Mouse (Mus musculus) intestine, postnatal 0 days (tissue): Measurements from ENCODE around the gene Grifin. TPM values are rescaled to one million over a fixed set of nuclear protein-coding genes. Genes with fewer than 3 reads are reported as not detected.

ENCODE experiments used
- ATAC-seq: fragments of 200-750 bp; cut with Nextera tagmentation; 2 replicates; pipeline ENCODE4 v1.8.0; 2017; ENCODE audit warnings: mild to moderate bottlenecking, moderate TSS enrichment, moderate library complexity
- H3K27ac ChIP-seq: fragments of 300-500 bp; sonication (generic); 2 replicates; pipeline ENCODE4 v1.5.1; 2014; ENCODE audit warnings: mild to moderate bottlenecking, low read depth, low read length, moderate library complexity
- H3K27me3 ChIP-seq: fragments of 300-500 bp; sonication (generic); replicated peaks from 2 replicates; pipeline ENCODE4 v1.6.1; 2014; ENCODE audit warnings: low read length, mixed read lengths; ENCODE audit not compliant: control insufficient read depth, insufficient read depth
- H3K36me3 ChIP-seq: fragments of 300-500 bp; sonication (generic); 2 replicates; pipeline ENCODE4 v1.6.1; 2014; ENCODE audit warnings: mild to moderate bottlenecking, moderate library complexity; ENCODE audit not compliant: control insufficient read depth, insufficient read depth
- H3K4me1 ChIP-seq: fragments of 300-500 bp; sonication (generic); replicated peaks from 2 replicates; pipeline ENCODE4 v1.6.1; 2014; ENCODE audit warnings: antibody characterized with exemption, low read length, mixed read lengths; ENCODE audit not compliant: control insufficient read depth, insufficient read depth
- H3K4me2 ChIP-seq: fragments of 300-500 bp; sonication (generic); replicated peaks from 2 replicates; pipeline ENCODE4 v1.6.1; 2014; ENCODE audit warnings: low read depth, mild to moderate bottlenecking, moderate library complexity
- H3K4me3 ChIP-seq: fragments of 300-500 bp; sonication (generic); 2 replicates; pipeline ENCODE4 v1.5.1; 2014; ENCODE audit warnings: low read depth, low read length
- H3K9ac ChIP-seq: fragments of 300-500 bp; sonication (generic); 2 replicates; pipeline ENCODE4 v1.6.1; 2014; ENCODE audit warnings: mild to moderate bottlenecking, low read depth, low read length
- H3K9me3 ChIP-seq: fragments of 300-500 bp; sonication (generic); 2 replicates; pipeline ENCODE4 v1.6.1; 2016; ENCODE audit warnings: mixed run types; ENCODE audit not compliant: control insufficient read depth
- CTCF ChIP-seq: sonication (generic); IDR thresholded peaks from 2 replicates; pipeline ENCODE4 v1.5.1; 2016; ENCODE audit warnings: low read depth, mild to moderate bottlenecking, control low read depth, antibody characterized with exemption, moderate library complexity
- WGBS: fragments of 180-500 bp; shearing (Covaris S2); extraction: QIAGEN DNeasy Blood & Tissue Kit; methylation state at CpG from one replicate; pipeline ENCODE4 v1.1.7; 2014; 5-methylcytosine and 5-hydroxymethylcytosine counted together
- polyA plus RNA-seq: library from polyadenylated mRNA; unstranded; fragments of >200 nt; fragmentation: Nextera tagmentation; extraction: Ambion mirVana; gene quantifications from 2 replicates; pipeline ENCODE4 v1.2.1, GENCODE M21; 2015

The Grifin gene
- polyA plus RNA-seq, 1 experiment from 2014 or later, result 1.5 TPM

DNA sequence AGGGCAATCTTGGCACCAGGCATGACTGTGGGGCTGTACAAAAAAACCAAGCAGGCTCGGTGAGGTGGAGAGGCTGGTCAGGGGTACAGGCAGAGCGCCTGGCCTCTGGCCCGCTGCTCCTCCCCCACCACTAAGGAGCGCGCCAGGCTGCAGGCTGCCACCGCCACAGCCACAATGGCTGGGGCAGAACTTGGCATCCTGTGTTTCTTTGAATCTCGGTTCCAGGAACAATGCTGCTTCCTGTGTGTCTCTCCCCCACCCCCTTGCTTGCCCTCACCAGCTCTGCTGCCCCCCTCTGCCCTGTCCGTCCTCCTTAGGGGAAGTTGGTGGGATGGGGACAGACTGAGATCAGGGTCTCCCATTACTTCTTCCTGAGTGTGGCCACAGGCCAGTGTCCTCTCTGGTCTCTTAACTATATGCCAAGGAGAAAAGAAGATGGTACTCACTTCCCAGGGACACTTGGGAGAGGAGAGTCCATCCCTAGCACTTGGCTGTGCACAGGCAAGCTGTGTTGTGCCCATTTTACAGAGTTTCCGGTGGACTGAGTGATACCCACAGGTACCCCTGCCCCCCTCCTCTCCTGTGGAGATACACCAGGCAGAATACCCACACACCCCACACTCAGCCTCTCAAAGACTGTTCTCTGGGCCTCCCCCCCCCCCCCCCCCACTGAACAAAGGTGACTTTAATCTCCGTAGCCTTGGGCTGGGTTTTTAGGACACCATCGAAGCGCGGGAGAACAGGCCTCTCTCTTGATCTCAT is 44.8 kb upstream of the Grifin start:
- Histone ChIP-seq H3K9me3 (no peaks in the 10 kb centered on the region), H3K36me3 (peaks cover 14% of the 10 kb centered on the region; the same call in 1 of the 2 replicates), H3K27me3 (peaks cover 9% of the 10 kb centered on the region), H3K27ac (peak overlapping the region; percentile 41; the same call in 1 of the 2 replicates), H3K4me3 (peak overlapping the region; percentile 60), H3K4me2 (peak overlapping the region; percentile 89), H3K4me1 (peaks cover 12% of the 10 kb centered on the region), H3K9ac (no peak overlapping the region; the same call in 1 of the 2 replicates)
- WGBS, result 28% methylated on average over 13 of the region's 13 CpGs
- no peak for ATAC-seq
- no peak for TF ChIP-seq CTCF

DNA sequence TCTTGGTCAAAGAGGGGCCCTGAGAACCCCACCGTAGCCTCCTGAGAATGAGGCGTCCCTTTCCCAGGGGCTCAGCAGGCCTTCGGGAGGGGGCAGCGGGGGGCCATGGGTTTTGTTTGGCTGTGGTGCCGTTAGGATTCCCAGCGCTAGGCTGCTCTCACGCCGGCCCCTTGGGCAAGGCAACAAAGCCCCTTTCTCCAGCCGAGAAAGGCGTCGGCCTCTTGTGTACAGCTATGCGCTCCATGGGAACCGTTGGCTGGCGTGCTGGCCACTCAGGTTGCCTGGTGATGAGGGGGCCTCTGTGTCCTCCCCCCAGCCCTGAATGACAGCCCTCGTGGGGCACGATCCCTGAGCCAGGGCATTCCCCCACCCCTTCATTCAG is 43.8 kb upstream of the Grifin start:
- no peak overlapping the region for H3K27ac ChIP-seq
- ATAC-seq, result no peak
- WGBS, result 9% methylated on average over 16 of the region's 16 CpGs
- no peaks in the 10 kb centered on the region for H3K9me3 ChIP-seq
- H3K36me3 ChIP-seq, result peaks cover 4% of the 10 kb centered on the region; the same call in 1 of the 2 replicates
- peak overlapping the region; percentile 60 for H3K4me3 ChIP-seq
- 0 out of 2 replicates have a peak overlapping the region, but pooled peaks have one; percentile 50 for H3K9ac ChIP-seq
- TF ChIP-seq CTCF, result no peak
- H3K4me2 ChIP-seq, result peak overlapping the region; percentile 89
- peaks cover 9% of the 10 kb centered on the region for H3K27me3 ChIP-seq
- H3K4me1 ChIP-seq, result peaks cover 12% of the 10 kb centered on the region

DNA sequence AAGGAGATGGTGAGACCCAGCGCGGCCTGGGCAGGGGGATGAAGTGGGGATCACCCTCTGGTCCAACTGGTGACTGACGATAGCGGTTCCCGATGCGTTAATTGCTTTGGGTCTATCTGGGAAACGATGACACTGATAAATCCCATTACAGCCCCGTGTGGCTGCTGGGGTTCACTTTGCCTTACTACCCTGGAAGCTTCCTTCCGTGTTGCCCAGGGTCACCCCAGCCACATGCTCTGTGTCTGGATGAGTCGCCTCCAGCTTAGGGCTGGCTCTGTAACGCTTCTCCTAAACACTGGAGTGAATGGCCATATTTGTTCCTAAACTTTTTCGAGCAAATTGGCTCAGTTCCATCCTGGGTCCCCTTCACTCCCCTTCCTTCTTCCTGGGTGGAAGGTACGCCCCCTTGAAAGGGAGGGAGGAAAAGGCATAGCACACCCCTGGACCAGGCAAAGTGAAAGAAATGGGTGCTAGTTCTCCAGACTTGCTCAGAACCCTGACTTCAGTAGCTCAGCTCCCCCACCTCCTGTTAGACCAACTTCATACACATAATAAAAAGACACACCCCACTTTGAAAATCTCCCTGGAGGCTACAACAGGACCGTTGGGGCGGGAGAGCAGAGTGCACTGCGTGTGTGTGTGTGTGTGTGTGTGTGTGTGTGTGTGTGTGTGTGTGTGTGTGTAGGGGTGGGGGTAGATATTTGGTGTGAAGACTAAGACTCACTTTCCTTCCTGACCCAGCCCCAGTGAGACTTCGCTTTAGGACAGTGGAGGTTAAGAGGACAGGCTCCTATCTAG is 43.2 kb upstream of the Grifin start:
- Histone ChIP-seq H3K27me3 (peaks cover 9% of the 10 kb centered on the region), H3K4me1 (peaks cover 12% of the 10 kb centered on the region)
- WGBS, result 2% methylated on average over 16 of the region's 17 CpGs

DNA sequence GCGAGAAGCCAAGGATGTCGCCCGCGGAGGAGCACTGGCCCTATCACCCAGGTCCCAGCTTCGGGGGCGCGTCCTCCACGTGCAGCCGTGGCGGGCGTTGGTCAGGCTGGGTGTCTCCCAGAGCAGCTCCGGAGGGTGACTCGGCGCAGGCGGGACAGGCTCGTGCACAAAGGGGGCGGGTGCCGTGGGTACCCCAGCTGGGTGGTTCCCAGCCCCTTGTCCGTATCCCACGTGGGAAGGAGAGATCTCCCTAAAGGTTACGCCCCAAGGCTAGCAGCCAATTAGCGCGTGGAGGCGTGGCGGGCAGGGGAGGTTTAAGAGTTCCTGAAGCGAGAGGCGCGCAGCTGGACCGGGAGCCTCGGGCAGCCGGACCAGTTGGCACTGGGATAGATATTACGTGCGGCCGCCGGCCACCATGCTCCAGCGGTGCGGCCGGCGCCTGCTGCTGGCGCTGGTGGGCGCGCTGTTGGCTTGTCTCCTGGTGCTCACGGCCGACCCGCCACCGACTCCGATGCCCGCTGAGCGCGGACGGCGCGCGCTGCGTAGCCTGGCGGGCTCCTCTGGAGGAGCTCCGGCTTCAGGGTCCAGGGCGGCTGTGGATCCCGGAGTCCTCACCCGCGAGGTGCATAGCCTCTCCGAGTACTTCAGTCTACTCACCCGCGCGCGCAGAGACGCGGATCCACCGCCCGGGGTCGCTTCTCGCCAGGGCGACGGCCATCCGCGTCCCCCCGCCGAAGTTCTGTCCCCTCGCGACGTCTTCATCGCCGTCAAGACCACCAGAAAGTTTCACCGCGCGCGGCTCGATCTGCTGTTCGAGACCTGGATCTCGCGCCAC is 42.3 kb upstream of the Grifin start, which contains the start of gene Lfng:
Lfng (plus strand) TSS at position 320 of the 835 bp plus-strand sequence.
- H3K4me1 ChIP-seq, result peaks cover 12% of the 10 kb centered on the region
- WGBS, result under 1% methylated on average over 76 of the region's 91 CpGs
- TF ChIP-seq CTCF, result peak; percentile 47
- peak within 1 kb of the TSS; percentile 60 for H3K4me3 ChIP-seq
- no peaks in the 10 kb centered on the region for H3K9me3 ChIP-seq
- peaks cover 9% of the 10 kb centered on the region for H3K27me3 ChIP-seq
- peak within 1 kb of the TSS; percentile 50 for H3K9ac ChIP-seq
- peak; percentile 32 for ATAC-seq
- peak within 1 kb of the TSS; percentile 89 for H3K4me2 ChIP-seq
- H3K36me3 ChIP-seq, result peaks cover 2% of the 10 kb centered on the region; the same call in 1 of the 2 replicates
- peak within 1 kb of the TSS; percentile 57 for H3K27ac ChIP-seq

More for the DNA sequence above, 43.2 kb upstream of the Grifin start:
- no peaks in the 10 kb centered on the region for H3K9me3 ChIP-seq
- peak overlapping the region; percentile 57 for H3K27ac ChIP-seq
- ATAC-seq, result no peak
- H3K9ac ChIP-seq, result peak overlapping the region; percentile 50
- peak overlapping the region; percentile 60 for H3K4me3 ChIP-seq
- H3K36me3 ChIP-seq, result peaks cover 3% of the 10 kb centered on the region; the same call in 1 of the 2 replicates
- TF ChIP-seq CTCF, result no peak; the same call in 1 of the 2 replicates
- H3K4me2 ChIP-seq, result peak overlapping the region; percentile 89

DNA sequence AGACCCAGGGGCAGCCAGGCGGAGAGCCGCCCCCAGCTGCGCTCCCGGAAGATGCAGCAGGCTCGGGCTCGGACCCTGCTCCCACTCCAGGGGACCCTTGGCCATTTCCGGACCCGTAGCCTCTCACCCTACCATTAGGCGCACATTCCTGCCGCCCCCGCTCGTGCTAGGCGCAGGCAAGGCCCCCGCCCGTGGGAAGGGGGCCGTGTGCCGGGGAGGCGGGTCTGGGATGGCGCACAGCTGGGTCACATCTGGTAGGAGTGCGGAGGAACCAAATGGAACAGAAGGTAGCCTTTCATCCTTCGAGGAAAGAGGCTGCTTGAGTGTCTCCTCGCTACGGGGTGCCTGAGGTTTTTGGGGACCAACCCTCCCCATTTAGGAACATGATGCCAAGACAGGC is 41.5 kb upstream of the Grifin start:
- Histone ChIP-seq H3K36me3 (no peaks in the 10 kb centered on the region), H3K4me1 (peaks cover 7% of the 10 kb centered on the region), H3K4me2 (peak overlapping the region; percentile 89), H3K9ac (no peak overlapping the region), H3K4me3 (peak overlapping the region; percentile 18), H3K9me3 (no peaks in the 10 kb centered on the region), H3K27me3 (peaks cover 9% of the 10 kb centered on the region), H3K27ac (no peak overlapping the region)
- WGBS, result 2% methylated on average over 23 of the region's 23 CpGs
- no peak for ATAC-seq
- no peak for TF ChIP-seq CTCF
